Mouse (Mus musculus): ENCODE results near the gene Vmn1r222.
"Not testable (repeated sequence)": the region's sequence is repeated elsewhere in the genome, so short reads cannot be mapped to it uniquely, and the experiment has no call there.

The Vmn1r222 gene

DNA sequence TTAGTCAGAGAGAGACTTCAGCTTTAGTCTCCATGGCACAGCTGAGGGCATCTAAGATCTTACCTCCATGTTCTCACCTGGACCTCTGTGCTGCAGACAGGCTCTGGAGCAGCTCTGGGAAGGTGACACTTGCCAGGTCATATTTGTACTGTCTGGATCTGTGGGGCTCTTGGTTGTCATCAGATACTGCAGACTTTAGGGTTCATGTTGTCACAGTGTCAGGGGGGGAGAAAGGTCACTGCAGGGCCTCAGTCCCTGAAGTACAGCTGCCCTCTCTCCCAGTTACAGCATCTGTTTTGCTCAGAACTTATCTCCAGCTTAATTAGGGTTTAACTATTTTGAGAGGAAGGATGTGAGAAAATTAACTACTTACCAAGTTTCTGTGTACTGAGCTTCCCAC is at the start of gene Vmn1r222:
Gene Vmn1r222, minus strand, starts transcription at position 101 of the 400 bp plus-strand sequence.
- not testable (repeated sequence) for DNase-seq (ENCODE audit: low spot score in 2 of 2)

- peak in 1 of 2 experiments; percentile 46 for DNase-seq (ENCODE audit: low spot score in 2 of 2)
These were observed 49.6 kb upstream of the Vmn1r222 start for GRCm38 (mm10) chr13:23285191-23285920.

DNA sequence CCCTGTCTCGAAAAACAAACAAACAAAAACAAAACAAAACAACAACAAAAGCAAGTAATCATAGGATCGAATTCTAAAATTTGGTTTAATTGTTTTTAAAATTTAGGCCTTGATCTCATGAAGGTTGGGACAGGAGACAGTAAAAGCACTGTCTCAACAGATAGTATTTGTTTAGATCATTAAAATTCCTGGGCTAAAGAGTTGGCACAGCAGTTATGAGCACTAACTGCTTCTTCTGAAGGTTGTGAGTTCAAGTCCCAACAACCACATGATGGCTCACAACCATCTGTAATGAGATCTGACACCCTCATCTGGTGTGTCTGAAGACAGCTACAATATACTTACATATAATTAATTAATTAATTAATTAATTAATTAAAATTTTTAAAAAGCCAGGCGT is 44.2 kb upstream of the Vmn1r222 start:
- no peak for DNase-seq (ENCODE audit: low spot score in 2 of 2)

GRCm38 (mm10) chr13:23279576-23279975 is 43.8 kb upstream of the Vmn1r222 start:
- DNase-seq (ENCODE audit: low spot score in 2 of 2), result no peak

GRCm38 (mm10) chr13:23270321-23271101 is 34.8 kb upstream of the Vmn1r222 start:
- DNase-seq (ENCODE audit: low spot score in 2 of 2), result peak; percentile 68

- DNase-seq (ENCODE audit: low spot score in 2 of 2), result no peak
These were observed 33.9 kb upstream of the Vmn1r222 start for GRCm38 (mm10) chr13:23269681-23270080.

GRCm38 (mm10) chr13:23269127-23269526 is 33.4 kb upstream of the Vmn1r222 start:
- DNase-seq (ENCODE audit: low spot score in 2 of 2), result not testable (repeated sequence)

DNA sequence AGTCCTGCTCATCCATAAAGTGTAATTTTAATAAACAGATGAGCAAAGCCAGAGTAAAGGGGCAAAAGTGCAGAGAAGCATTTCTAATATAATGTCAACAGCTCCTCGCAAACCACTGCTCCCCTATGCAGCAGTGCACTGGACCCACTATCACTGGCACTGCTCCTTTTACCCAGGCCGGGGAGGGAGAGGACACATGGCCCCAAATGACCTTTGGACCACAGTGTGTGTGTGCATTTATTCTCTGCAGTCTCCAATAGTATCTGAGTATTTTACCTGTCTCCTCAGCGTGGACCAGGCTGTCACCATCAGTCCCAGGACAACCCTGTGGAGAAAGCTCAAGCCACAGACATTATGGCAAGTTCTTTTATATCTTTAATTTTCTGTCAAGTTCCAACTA is 32.9 kb upstream of the Vmn1r222 start:
- DNase-seq (ENCODE audit: low spot score in 2 of 2), result not testable (repeated sequence)

- DNase-seq (ENCODE audit: low spot score in 2 of 2), result no peak
These were observed 22.9 kb upstream of the Vmn1r222 start for GRCm38 (mm10) chr13:23258546-23259048.

GRCm38 (mm10) chr13:23246834-23247233 is 11.1 kb upstream of the Vmn1r222 start, which contains the start of gene Vmn1r223:
Vmn1r223 (plus strand) TSS chr13:23247134.
- DNase-seq (ENCODE audit: low spot score in 2 of 2), result not testable (repeated sequence)

DNA sequence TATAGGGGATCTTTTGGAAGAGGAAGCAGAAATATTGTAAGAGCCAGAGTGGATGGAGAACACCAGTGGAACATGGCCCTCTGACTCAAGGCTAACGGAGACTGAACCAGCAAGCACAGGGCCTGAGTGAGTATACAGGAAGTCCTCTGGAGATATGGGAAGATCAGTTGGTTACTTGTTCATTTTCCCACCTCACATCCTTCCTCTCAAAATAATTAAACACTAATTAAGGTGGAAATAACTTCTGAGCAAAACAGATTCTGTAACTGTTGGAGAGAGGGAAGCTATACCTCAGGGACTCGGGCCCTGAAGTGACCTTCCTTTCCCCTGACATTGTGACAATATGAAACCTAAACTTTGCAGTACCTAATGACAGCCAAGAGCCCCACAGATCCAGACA is 21.9 kb downstream of the Vmn1r222 start, which contains the start of gene Vmn1r221:
Gene Vmn1r221, plus strand, starts transcription at position 301 of the 400 bp plus-strand sequence.
- DNase-seq (ENCODE audit: low spot score in 2 of 2), result not testable (repeated sequence)

- DNase-seq (ENCODE audit: low spot score in 2 of 2), result not testable (repeated sequence)
These were observed 31.9 kb downstream of the Vmn1r222 start for GRCm38 (mm10) chr13:23203885-23204284.

- no peak for DNase-seq (ENCODE audit: low spot score in 2 of 2)
These were observed 47.9 kb downstream of the Vmn1r222 start, which contains the start of gene Vmn1r220 for GRCm38 (mm10) chr13:23187875-23188274. Vmn1r220 (minus strand) TSS chr13:23187975.

Data from frontal cortex, postnatal 25 days (tissue).